Mouse (Mus musculus): ENCODE measurements at regions not wholly inside any gene's neighbourhood (a gene's known extent, or its start where the extent isn't known, plus 50 kb on each side); places are given as distances from the start of the nearest gene placed in this dataset.

DNA sequence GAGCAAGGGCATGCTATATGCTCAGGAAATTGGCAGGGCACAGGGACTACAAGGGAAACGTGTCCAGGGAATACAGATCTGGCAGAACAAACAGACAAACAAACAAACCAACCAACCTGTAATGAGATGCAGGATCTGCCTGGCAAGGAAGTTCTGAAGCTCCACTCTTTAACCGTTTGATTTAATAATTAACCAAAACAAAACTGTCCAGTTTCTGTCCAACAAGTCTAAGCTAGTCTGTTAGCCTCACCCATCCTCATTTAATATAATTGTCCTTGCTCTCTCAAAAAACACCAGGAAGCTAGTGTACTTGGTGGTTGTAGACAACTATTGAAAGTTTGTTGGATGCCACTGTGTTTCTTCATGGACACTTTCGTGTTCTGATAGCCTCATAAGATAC, 2598.4 kb upstream of the Gm7489 start:
- TF ChIP-seq GATA1 (IDR thresholded peaks at IDR 0.05; ENCODE audit: borderline replicate concordance, low read length) (no peak), FLI1 (IDR thresholded peaks at IDR 0.05; ENCODE audit: low read length) (no peak)

Data from megakaryocyte, embryonic 14.5 days (primary cell).